Mouse (Mus musculus): ENCODE data around the gene Chmp2b. TPM values are rescaled to one million over a fixed set of nuclear protein-coding genes. Genes with fewer than 3 reads are reported as not detected.

The Chmp2b gene
- polyA plus RNA-seq (2021; fragmentation: Nextera tagmentation) = 61.0 and 69.1 TPM in 2 replicates
- long read RNA-seq, experiment 1, transcript Chmp2b-201 (6 exons, 1,872 nt) = major isoform, 146 of 158 reads
- long read RNA-seq, experiment 1, partial matches to known transcripts = 11 of 158 reads
- long read RNA-seq, experiment 1, other reads (novel, unspliced or antisense) = 0 of 158 reads
- long read RNA-seq, experiment 2, transcript Chmp2b-201 (6 exons, 1,872 nt) = major isoform, 309 of 314 reads
- long read RNA-seq, experiment 2, partial matches to known transcripts = 1 of 314 reads
- long read RNA-seq, experiment 2, other reads (novel, unspliced or antisense) = 2 of 314 reads

DNA sequence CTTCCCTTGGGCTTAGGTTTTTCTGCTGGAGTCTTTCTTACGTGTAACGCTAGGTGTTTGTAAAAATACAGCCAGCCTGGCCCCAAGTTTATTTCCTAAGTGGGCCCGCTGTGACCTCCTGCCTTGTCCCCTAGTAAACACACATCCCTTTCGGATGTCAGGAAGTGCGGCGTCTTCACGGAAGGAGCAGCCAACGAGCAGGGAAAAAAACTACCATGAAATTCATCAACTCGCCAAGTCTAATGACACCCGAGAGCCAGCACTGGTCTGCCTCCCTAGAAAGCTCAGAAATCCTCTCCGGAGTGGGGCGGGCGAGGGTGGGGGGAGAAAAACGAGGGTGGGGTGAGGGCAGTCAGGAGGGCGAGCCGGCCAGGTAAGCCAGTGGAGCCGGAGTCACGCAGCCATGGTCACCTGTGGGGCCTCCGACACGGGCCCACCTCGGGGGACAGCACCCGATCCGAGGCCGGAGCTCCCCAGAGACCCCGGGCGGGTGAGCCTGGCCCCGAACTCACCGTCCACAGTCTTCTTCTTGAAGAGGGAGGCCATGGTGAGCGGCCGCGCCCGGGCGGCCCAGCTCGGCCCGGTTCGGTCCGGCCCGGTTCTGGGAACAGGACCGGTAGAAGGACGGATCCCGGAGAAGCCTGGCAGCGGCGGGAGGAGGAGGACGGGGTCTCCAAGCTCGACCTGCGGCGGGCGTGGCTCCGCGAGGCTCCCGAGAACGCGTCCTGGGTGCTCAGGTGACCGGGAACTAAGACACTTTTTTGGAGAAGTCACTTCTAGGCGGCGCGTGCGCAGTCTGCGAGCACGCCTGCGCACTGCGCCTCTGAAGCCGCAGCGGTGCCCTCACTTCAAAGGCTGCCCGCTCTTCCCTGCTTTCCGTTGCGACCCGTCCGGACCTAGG is at the start of gene Chmp2b:
Chmp2b (minus strand) TSS at position 764 of the 901 bp plus-strand sequence.

DNA sequence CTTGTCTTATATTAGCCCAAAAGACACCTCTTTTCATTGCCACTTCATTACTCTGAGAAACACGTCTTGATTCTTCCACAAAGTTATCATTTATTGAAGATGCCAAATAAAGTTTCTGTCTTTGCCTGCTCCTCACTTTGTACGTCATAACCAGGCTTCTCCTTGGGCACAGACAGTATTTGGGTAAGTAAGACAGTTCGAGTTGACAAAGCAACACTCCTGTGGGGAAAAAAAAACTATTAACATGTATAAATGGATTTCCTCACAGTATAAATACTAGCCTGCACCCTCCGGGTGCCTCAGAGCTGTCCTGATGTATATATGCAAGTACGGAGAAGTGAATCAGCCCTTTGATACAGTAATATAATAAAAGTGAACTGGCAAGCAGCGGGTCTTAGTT is 42.3 kb downstream of the Chmp2b start, which contains the start of gene Pou1f1:
Pou1f1 (plus strand) TSS at position 301 of the 400 bp plus-strand sequence.

Other genes starting within 250 kb of the Chmp2b start
- not detected in 2 replicates for gene Pou1f1, start 42.2 kb downstream of the Chmp2b start, polyA plus RNA-seq (2021; fragmentation: Nextera tagmentation)

Data from layer of hippocampus, adult 6 months (tissue).